Mouse (Mus musculus) limb, embryonic 15.5 days (tissue): ENCODE data around the gene Gsta3. TPM values are rescaled to one million over a fixed set of nuclear protein-coding genes. Genes with fewer than 3 reads are reported as not detected.
"Not testable (repeated sequence)": the region's sequence is repeated elsewhere in the genome, so short reads cannot be mapped to it uniquely, and the experiment has no call there.

ENCODE experiments used
- ATAC-seq: fragments of 200-750 bp; cut with Nextera tagmentation; 2 replicates; pipeline ENCODE4 v1.8.0; 2017; ENCODE audit warnings: low read depth, moderate TSS enrichment; ENCODE audit not compliant: insufficient number of reproducible peaks, low FRiP score, low TSS enrichment
- H3K27ac ChIP-seq: fragments of 300-500 bp; sonication (generic); 2 replicates; pipeline ENCODE4 v1.5.1; 2015; ENCODE audit warnings: moderate library complexity, mild to moderate bottlenecking, inconsistent platforms
- H3K27me3 ChIP-seq: fragments of 300-500 bp; sonication (generic); 2 replicates; pipeline ENCODE4 v1.6.1; 2015; ENCODE audit warnings: inconsistent platforms
- H3K36me3 ChIP-seq: fragments of 300-500 bp; sonication (generic); 2 replicates; pipeline ENCODE4 v1.6.1; 2015; ENCODE audit warnings: inconsistent platforms
- H3K4me1 ChIP-seq: fragments of 300-500 bp; sonication (generic); 2 replicates; pipeline ENCODE4 v1.6.1; 2015; ENCODE audit warnings: inconsistent platforms
- H3K4me2 ChIP-seq: fragments of 300-500 bp; sonication (generic); 2 replicates; pipeline ENCODE4 v1.6.1; 2015; ENCODE audit warnings: mild to moderate bottlenecking, inconsistent platforms
- H3K4me3 ChIP-seq: fragments of 300-500 bp; sonication (generic); 2 replicates; pipeline ENCODE4 v1.5.1; 2015; ENCODE audit warnings: mild to moderate bottlenecking, inconsistent platforms
- H3K9ac ChIP-seq: fragments of 300-500 bp; sonication (generic); 2 replicates; pipeline ENCODE4 v1.6.1; 2015; ENCODE audit warnings: inconsistent platforms
- H3K9me3 ChIP-seq: fragments of 300-500 bp; sonication (generic); 2 replicates; pipeline ENCODE4 v1.6.1; 2016; ENCODE audit warnings: inconsistent platforms
- WGBS: fragments of 180-500 bp; shearing (Covaris S2); methylation state at CpG from one replicate; pipeline ENCODE4 v1.1.7; 2015; 5-methylcytosine and 5-hydroxymethylcytosine counted together
- polyA plus RNA-seq: library from polyadenylated mRNA; unstranded; fragments of >200 nt; fragmentation: Nextera tagmentation; extraction: Ambion mirVana; gene quantifications from 2 replicates; pipeline ENCODE4 v1.2.1, GENCODE M21; 2015

Gene Gsta3
- polyA plus RNA-seq, 1 experiment from 2014 or later, result 4.0 TPM

GRCm38 (mm10) chr1:21275366-21275765 is 35.0 kb downstream of the Gsta3 start:
- H3K9me3 ChIP-seq, H3K4me1 ChIP-seq, H3K9ac ChIP-seq, H3K36me3 ChIP-seq, H3K27me3 ChIP-seq, H3K4me3 ChIP-seq, H3K27ac ChIP-seq, H3K4me2 ChIP-seq, ATAC-seq: not testable (repeated sequence)
- 86% methylated on average over 5 of the region's 5 CpGs for WGBS

GRCm38 (mm10) chr1:21276158-21276557 is 35.8 kb downstream of the Gsta3 start:
- H3K4me2 ChIP-seq, H3K27me3 ChIP-seq, H3K4me1 ChIP-seq, H3K9ac ChIP-seq, H3K27ac ChIP-seq, H3K36me3 ChIP-seq, H3K4me3 ChIP-seq, ATAC-seq, H3K9me3 ChIP-seq: not testable (repeated sequence)
- WGBS, result 29% methylated on average over 2 of the region's 2 CpGs

DNA sequence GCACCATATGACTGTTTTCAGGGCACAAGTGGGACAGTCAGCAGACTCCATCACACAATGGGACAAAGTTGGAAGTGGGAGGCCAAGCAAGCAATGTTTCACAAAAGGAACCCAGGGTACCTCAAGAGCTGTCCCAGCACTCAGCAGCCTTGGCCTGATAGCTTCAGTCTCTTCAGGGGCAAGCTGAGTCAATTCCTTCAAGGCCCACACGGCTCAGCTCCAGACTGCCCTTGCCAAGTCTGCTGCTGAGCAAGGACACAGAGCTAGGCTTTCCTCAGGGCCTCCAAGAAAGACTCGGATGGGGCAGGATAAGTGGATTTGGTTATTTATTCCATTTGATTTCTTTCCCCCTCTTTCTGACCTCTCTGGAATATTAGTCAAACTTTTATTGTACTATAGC is 39.9 kb downstream of the Gsta3 start:
- Histone ChIP-seq H3K9ac (no peak overlapping the region), H3K4me1 (no peaks in the 10 kb centered on the region), H3K27ac (no peak overlapping the region), H3K9me3 (no peaks in the 10 kb centered on the region), H3K27me3 (no peaks in the 10 kb centered on the region), H3K4me3 (no peak overlapping the region), H3K36me3 (no peaks in the 10 kb centered on the region), H3K4me2 (no peak overlapping the region)
- 74% methylated on average over 2 of the region's 2 CpGs for WGBS
- ATAC-seq, result no peak

- not testable (repeated sequence) for ATAC-seq, H3K4me2 ChIP-seq, H3K9me3 ChIP-seq, H3K4me1 ChIP-seq, H3K27ac ChIP-seq, H3K36me3 ChIP-seq, H3K27me3 ChIP-seq, H3K4me3 ChIP-seq, H3K9ac ChIP-seq
- WGBS, result 86% methylated on average over 2 of the region's 2 CpGs
Measured at GRCm38 (mm10) chr1:21284644-21285043, 44.3 kb downstream of the Gsta3 start.

- WGBS, result 88% methylated on average over 4 of the region's 4 CpGs
- H3K9me3 ChIP-seq, result no peaks in the 10 kb centered on the region
Measured at GRCm38 (mm10) chr1:21291394-21291793, 51.0 kb downstream of the Gsta3 start.

DNA sequence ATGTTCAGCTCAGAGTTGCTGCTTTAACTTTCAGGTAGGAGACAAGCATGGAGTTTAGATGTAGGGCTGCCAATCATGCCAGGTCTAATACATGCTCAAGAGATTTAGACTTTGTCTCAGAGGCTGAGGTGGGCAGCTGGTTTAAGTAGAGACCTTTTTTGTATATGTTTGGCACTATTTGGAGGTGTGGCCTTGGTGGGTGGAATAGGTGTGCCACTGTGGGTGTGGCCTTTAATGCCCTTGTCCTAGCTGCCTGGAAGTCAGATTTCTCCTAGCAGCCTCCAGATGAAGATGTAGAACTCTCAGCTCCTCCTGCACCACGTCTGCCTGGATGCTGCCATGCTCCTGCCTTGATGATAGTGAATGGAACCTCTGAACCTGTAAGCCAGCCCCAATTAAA is 52.2 kb downstream of the Gsta3 start:
- no peaks in the 10 kb centered on the region for H3K4me1 ChIP-seq
- no peaks in the 10 kb centered on the region for H3K36me3 ChIP-seq
- H3K9ac ChIP-seq, result no peak overlapping the region
- no peak for ATAC-seq
- no peak overlapping the region for H3K4me2 ChIP-seq
- no peaks in the 10 kb centered on the region for H3K27me3 ChIP-seq
- WGBS, result 61% methylated on average over 1 of the region's 1 CpGs
- H3K9me3 ChIP-seq, result no peaks in the 10 kb centered on the region
- no peak overlapping the region for H3K4me3 ChIP-seq
- no peak overlapping the region for H3K27ac ChIP-seq

More at GRCm38 (mm10) chr1:21291394-21291793, 51.0 kb downstream of the Gsta3 start:
- Histone ChIP-seq H3K9ac (no peak overlapping the region), H3K4me3 (no peak overlapping the region), H3K36me3 (no peaks in the 10 kb centered on the region), H3K4me2 (no peak overlapping the region), H3K27me3 (no peaks in the 10 kb centered on the region), H3K4me1 (no peaks in the 10 kb centered on the region), H3K27ac (no peak overlapping the region)
- no peak for ATAC-seq

DNA sequence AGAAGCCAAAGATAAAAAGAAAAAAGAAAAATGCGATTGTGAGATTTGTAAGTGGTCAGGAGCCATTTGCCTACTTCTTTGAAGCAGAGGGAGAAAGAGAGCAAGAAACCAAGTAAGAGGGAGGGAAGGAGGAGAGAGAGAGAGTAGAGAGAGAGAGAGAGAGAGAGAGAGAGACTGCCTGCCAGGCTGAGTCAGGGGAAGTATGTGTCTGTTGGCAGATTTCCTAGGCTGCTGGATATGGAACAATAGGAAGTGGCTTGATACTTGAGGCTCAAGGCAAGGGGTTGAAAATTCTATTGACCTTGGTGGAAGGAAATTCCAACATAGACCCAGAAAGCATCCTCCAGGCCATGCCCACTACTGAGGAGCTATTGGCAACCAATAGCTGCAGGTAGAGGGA is 55.8 kb downstream of the Gsta3 start:
- Histone ChIP-seq H3K4me3 (no peak overlapping the region), H3K9me3 (no peaks in the 10 kb centered on the region), H3K27ac (no peak overlapping the region), H3K4me2 (no peak overlapping the region), H3K36me3 (no peaks in the 10 kb centered on the region), H3K4me1 (no peaks in the 10 kb centered on the region), H3K27me3 (no peaks in the 10 kb centered on the region), H3K9ac (no peak overlapping the region)
- ATAC-seq, result no peak
- 87% methylated on average over 1 of the region's 1 CpGs for WGBS

GRCm38 (mm10) chr1:21298114-21298513 is 57.7 kb downstream of the Gsta3 start:
- Histone ChIP-seq H3K4me1 (no peaks in the 10 kb centered on the region), H3K36me3 (no peaks in the 10 kb centered on the region), H3K27me3 (no peaks in the 10 kb centered on the region), H3K4me2 (no peak overlapping the region), H3K4me3 (no peak overlapping the region), H3K9ac (no peak overlapping the region), H3K27ac (no peak overlapping the region), H3K9me3 (no peaks in the 10 kb centered on the region)
- WGBS, result 93% methylated on average over 4 of the region's 4 CpGs
- ATAC-seq, result no peak

- WGBS, result 54% methylated on average over 3 of the region's 3 CpGs
- no peak overlapping the region for H3K4me2 ChIP-seq
- H3K27ac ChIP-seq, result no peak overlapping the region
- no peaks in the 10 kb centered on the region for H3K9me3 ChIP-seq
- H3K4me1 ChIP-seq, result no peaks in the 10 kb centered on the region
- ATAC-seq, result no peak
- no peaks in the 10 kb centered on the region for H3K36me3 ChIP-seq
- no peak overlapping the region for H3K4me3 ChIP-seq
- H3K9ac ChIP-seq, result no peak overlapping the region
- no peaks in the 10 kb centered on the region for H3K27me3 ChIP-seq
Measured at GRCm38 (mm10) chr1:21299826-21300225, 59.4 kb downstream of the Gsta3 start.

- Histone ChIP-seq H3K4me3 (no peak overlapping the region), H3K4me1 (no peaks in the 10 kb centered on the region), H3K36me3 (no peaks in the 10 kb centered on the region), H3K4me2 (no peak overlapping the region), H3K27me3 (no peaks in the 10 kb centered on the region), H3K27ac (no peak overlapping the region), H3K9me3 (no peaks in the 10 kb centered on the region), H3K9ac (no peak overlapping the region)
- 71% methylated on average over 3 of the region's 3 CpGs for WGBS
- no peak for ATAC-seq
Measured at GRCm38 (mm10) chr1:21301686-21302085, 61.3 kb downstream of the Gsta3 start.

GRCm38 (mm10) chr1:21304174-21304573 is 63.8 kb downstream of the Gsta3 start:
- no peak overlapping the region for H3K4me3 ChIP-seq
- WGBS, result 75% methylated on average over 3 of the region's 3 CpGs
- no peaks in the 10 kb centered on the region for H3K4me1 ChIP-seq
- no peaks in the 10 kb centered on the region for H3K9me3 ChIP-seq
- no peak overlapping the region for H3K9ac ChIP-seq
- no peak for ATAC-seq
- no peaks in the 10 kb centered on the region for H3K36me3 ChIP-seq
- H3K4me2 ChIP-seq, result no peak overlapping the region
- H3K27me3 ChIP-seq, result no peaks in the 10 kb centered on the region
- H3K27ac ChIP-seq, result no peak overlapping the region

DNA sequence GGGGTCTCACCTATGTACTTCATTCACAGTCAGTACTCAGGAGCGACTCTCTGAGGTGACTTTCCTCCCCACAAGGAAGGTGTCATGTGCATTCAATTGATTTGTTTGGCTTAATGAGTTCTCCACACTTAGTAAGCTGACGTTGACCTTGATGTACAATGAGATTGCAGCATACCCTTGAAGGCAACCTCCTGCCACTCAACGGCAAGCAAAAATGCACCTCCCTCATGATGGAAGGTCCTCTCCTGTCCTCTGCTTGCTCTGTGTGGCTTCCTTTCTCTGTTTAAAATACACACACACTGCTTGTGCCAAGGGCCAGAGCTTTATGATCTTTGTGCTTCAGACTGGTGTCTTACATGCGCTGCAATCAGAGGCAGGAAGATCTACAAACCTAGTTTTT is 64.3 kb downstream of the Gsta3 start:
- no peaks in the 10 kb centered on the region for H3K27me3 ChIP-seq
- 76% methylated on average over 4 of the region's 4 CpGs for WGBS

GRCm38 (mm10) chr1:21305443-21305842 is 65.1 kb downstream of the Gsta3 start:
- Histone ChIP-seq H3K4me2 (no peak overlapping the region), H3K9ac (no peak overlapping the region), H3K27ac (no peak overlapping the region), H3K9me3 (no peaks in the 10 kb centered on the region), H3K27me3 (no peaks in the 10 kb centered on the region), H3K4me3 (no peak overlapping the region), H3K4me1 (no peaks in the 10 kb centered on the region), H3K36me3 (no peaks in the 10 kb centered on the region)
- 88% methylated on average over 3 of the region's 3 CpGs for WGBS
- ATAC-seq, result no peak

More for the DNA sequence above, 64.3 kb downstream of the Gsta3 start:
- no peak overlapping the region for H3K4me3 ChIP-seq
- no peak overlapping the region for H3K4me2 ChIP-seq
- H3K9ac ChIP-seq, result no peak overlapping the region
- ATAC-seq, result no peak
- H3K27ac ChIP-seq, result no peak overlapping the region
- H3K4me1 ChIP-seq, result no peaks in the 10 kb centered on the region
- H3K9me3 ChIP-seq, result no peaks in the 10 kb centered on the region
- no peaks in the 10 kb centered on the region for H3K36me3 ChIP-seq
